Mouse (Mus musculus) erythroblast, embryonic 14.5 days (primary cell): ENCODE results near the gene Gapt. TPM values are rescaled to one million over a fixed set of nuclear protein-coding genes. Genes with fewer than 3 reads are reported as not detected.

Source experiments
- H3K27me3 ChIP-seq: 2 replicates; pipeline ENCODE4 v1.6.1; 2012; ENCODE audit warnings: inconsistent platforms; ENCODE audit not compliant: control insufficient read depth
- H3K36me3 ChIP-seq: 2 replicates; pipeline ENCODE4 v1.6.1; 2012; ENCODE audit warnings: mild to moderate bottlenecking, inconsistent platforms; ENCODE audit not compliant: control insufficient read depth
- H3K4me1 ChIP-seq: 2 replicates; pipeline ENCODE4 v1.6.1; 2012; ENCODE audit warnings: inconsistent platforms; ENCODE audit not compliant: control insufficient read depth
- H3K4me3 ChIP-seq: replicated peaks from 2 replicates; pipeline ENCODE3; 2012; ENCODE audit warnings: moderate library complexity, mild to moderate bottlenecking, inconsistent platforms
- H3K9me3 ChIP-seq: 2 replicates; pipeline ENCODE4 v1.6.1; 2012; ENCODE audit warnings: low read length, inconsistent platforms, mixed read lengths; ENCODE audit not compliant: control insufficient read depth
- GATA1 ChIP-seq: IDR thresholded peaks from 2 replicates; pipeline ENCODE4 v1.6.1; 2012; ENCODE audit warnings: low read length, inconsistent platforms, mixed read lengths
- TAL1 ChIP-seq: IDR thresholded peaks from 3 replicates; pipeline ENCODE4 v1.6.1; 2012; ENCODE audit warnings: low read length, inconsistent platforms, mixed read lengths
- polyA plus RNA-seq: library from polyadenylated mRNA; stranded (reverse); fragments of >175 nt; gene quantifications from 2 replicates; pipeline ENCODE4 v1.2.3, GENCODE M21; 2012

The Gapt gene
- polyA plus RNA-seq, 1 experiment = not detected

GRCm38 (mm10) chr13:110366477-110366876 is 9.5 kb upstream of the Gapt start:
- H3K4me1 ChIP-seq = peaks cover 11% of the 10 kb centered on the region
- peaks cover 10% of the 10 kb centered on the region for H3K9me3 ChIP-seq
- no peaks in the 10 kb centered on the region for H3K27me3 ChIP-seq
- no peaks in the 10 kb centered on the region for H3K36me3 ChIP-seq
- no peak overlapping the region for H3K4me3 ChIP-seq
- no peak for TF ChIP-seq TAL1
- no peak for TF ChIP-seq GATA1

- H3K4me3 ChIP-seq = no peak overlapping the region
- H3K27me3 ChIP-seq = no peaks in the 10 kb centered on the region
- peaks cover under 1% of the 10 kb centered on the region; the same call in 1 of the 2 replicates for H3K9me3 ChIP-seq
- TF ChIP-seq TAL1 (no peak), GATA1 (no peak)
- H3K36me3 ChIP-seq = no peaks in the 10 kb centered on the region
- H3K4me1 ChIP-seq = peaks cover 11% of the 10 kb centered on the region
Measured at GRCm38 (mm10) chr13:110363722-110364121, 6.7 kb upstream of the Gapt start.

GRCm38 (mm10) chr13:110351051-110351450 is 5.9 kb downstream of the Gapt start:
- Histone ChIP-seq H3K4me3 (no peak overlapping the region), H3K36me3 (no peaks in the 10 kb centered on the region), H3K4me1 (peaks cover 7% of the 10 kb centered on the region; the same call in 1 of the 2 replicates), H3K9me3 (peaks cover 2% of the 10 kb centered on the region; the same call in 1 of the 2 replicates), H3K27me3 (no peaks in the 10 kb centered on the region)
- TF ChIP-seq TAL1 (no peak), GATA1 (no peak)

DNA sequence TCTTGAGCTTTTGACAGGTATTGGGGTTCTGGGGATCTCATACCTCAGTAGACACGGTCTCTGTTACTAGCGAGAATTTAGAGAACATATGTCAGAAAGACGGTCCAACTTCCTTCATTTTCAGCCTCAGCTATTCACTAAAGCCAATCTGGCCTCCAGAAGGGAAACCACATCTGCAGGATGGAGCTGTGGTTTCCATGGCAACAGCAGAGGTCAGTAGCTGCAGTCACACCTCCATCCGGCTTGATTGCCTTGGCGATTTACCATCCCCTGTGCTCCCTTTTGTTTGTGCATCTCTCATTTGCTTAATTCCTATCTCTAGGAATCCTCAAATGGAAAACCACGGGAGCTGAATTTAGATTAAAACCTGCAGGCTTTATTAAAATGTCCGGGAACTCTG is 10.3 kb downstream of the Gapt start:
- no peaks in the 10 kb centered on the region for H3K27me3 ChIP-seq
- no peak overlapping the region for H3K4me3 ChIP-seq
- TF ChIP-seq GATA1 = no peak
- no peak for TF ChIP-seq TAL1
- no peaks in the 10 kb centered on the region for H3K36me3 ChIP-seq
- H3K9me3 ChIP-seq = no peaks in the 10 kb centered on the region; the same call in 1 of the 2 replicates
- peaks cover 7% of the 10 kb centered on the region; the same call in 1 of the 2 replicates for H3K4me1 ChIP-seq

DNA sequence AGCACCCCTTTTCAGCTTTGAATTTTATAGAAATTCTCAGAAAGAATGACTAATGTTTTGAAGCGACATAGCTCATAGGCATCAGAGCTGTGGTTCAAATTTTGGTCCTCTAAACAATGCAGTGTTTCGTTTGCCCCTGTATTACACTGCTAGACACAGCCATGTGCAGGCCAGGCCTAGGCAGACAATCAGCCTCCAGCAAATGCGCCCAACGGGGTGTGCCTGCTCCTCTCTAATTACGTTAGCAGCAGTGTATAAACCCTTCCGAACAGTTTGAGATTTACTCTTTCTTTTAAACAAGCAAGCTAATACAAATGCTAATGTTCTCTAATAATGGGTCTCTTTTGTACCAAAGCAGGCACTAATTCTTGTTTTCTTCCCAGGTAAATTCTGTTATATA is 14.4 kb downstream of the Gapt start:
- no peak overlapping the region for H3K4me3 ChIP-seq
- no peaks in the 10 kb centered on the region for H3K36me3 ChIP-seq
- TF ChIP-seq TAL1 = no peak
- TF ChIP-seq GATA1 = no peak
- H3K9me3 ChIP-seq = no peaks in the 10 kb centered on the region; the same call in 1 of the 2 replicates
- no peaks in the 10 kb centered on the region for H3K4me1 ChIP-seq
- H3K27me3 ChIP-seq = no peaks in the 10 kb centered on the region

DNA sequence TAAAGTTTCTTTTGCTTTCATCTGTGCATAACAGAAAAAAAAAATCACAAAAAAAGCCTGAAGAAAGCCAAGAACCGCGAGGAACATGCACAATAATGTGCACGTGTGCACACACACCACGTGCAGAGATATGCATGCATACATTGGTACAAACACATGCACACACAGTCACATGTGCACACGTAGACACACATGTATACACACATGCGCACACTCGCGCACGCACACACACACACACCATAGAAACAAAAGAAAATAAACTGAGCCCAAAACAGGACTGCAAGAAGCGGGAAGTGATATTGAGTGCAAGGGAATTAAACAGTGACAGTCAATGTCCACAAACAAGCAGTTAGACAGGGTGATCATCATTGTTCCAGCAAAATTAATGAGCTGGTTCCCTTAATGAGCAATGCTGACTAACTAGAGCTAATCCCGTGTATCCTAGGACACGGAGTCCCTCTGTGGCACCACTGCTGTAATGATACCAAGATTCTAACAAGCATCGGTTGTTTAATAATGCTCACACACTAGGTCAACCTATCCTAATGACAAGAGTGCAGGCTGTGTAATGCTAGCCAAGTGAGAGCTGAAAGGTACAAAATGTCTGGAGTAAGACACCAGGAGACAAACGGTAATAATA is 23.9 kb downstream of the Gapt start:
- Histone ChIP-seq H3K4me1 (no peaks in the 10 kb centered on the region), H3K27me3 (no peaks in the 10 kb centered on the region), H3K36me3 (no peaks in the 10 kb centered on the region), H3K4me3 (no peak overlapping the region), H3K9me3 (peaks cover 3% of the 10 kb centered on the region; the same call in 1 of the 2 replicates)
- TF ChIP-seq GATA1 = no peak
- TF ChIP-seq TAL1 = no peak

DNA sequence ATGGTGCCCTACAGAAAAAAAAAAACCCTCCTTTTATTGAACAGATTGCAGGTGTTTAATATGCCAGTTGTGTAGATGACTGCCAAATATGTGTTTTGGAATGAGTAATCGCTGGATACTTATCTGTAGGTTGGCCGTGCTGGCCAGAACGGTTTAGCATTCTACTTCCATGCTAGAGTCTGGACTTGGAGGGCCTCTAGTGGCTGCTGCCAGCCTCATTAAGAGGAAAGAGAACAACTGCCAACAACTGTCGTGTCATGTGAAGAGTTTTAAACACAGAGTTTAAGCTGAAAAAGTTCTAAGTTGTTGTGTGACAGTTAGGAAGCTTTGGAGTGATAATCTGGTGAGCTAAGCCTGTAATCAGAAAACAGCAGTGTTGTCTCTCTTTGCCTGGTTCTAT is 38.3 kb downstream of the Gapt start:
- no peak for TF ChIP-seq GATA1
- no peak overlapping the region for H3K4me3 ChIP-seq
- H3K27me3 ChIP-seq = no peaks in the 10 kb centered on the region
- H3K9me3 ChIP-seq = no peaks in the 10 kb centered on the region
- H3K36me3 ChIP-seq = no peaks in the 10 kb centered on the region
- no peaks in the 10 kb centered on the region for H3K4me1 ChIP-seq

DNA sequence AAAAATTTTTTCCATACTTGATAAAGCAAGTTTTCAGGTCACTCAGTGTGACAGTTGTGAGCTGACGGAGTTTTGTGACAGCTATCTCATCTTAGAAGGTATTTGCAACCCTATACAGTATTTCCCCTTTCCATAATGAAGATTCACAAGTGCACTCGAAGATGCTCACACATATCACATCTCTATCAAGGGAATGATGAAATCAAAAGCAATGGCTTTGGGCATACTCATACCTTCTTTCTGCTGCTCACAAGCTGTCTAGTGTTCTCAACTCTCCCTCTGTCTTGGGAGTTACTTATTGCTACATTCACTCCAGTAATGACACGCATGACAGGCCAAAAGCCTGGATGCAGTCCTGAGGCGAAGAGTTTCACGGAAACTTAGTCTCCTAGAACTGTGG is 49.8 kb downstream of the Gapt start:
- H3K9me3 ChIP-seq = no peaks in the 10 kb centered on the region
- H3K36me3 ChIP-seq = no peaks in the 10 kb centered on the region
- TF ChIP-seq TAL1 (no peak), GATA1 (no peak)
- H3K27me3 ChIP-seq = no peaks in the 10 kb centered on the region
- H3K4me3 ChIP-seq = no peak overlapping the region
- H3K4me1 ChIP-seq = no peaks in the 10 kb centered on the region

Other genes with a start within 250 kb of the Gapt start
- gene Rab3c, start 76.2 kb downstream of the Gapt start, polyA plus RNA-seq = not detected in 2 replicates
- gene Plk2, start 37.8 kb upstream of the Gapt start, polyA plus RNA-seq = 0.05 TPM in 1 of 2 replicates, not detected in the other